Mouse (Mus musculus) MEL (cell line): ENCODE measurements at regions not wholly inside any gene's neighbourhood (a gene's known extent, or its start where the extent isn't known, plus 50 kb on each side); places are given as distances from the start of the nearest gene placed in this dataset.

Experiments
- DNase-seq: peaks from one replicate; pipeline ENCODE4 v3.0.0; 2011; ENCODE audit warnings: low read depth, low spot score
- H3K27ac ChIP-seq: 2 replicates; pipeline ENCODE4 v1.5.1; 2012; ENCODE audit warnings: low read depth, mild to moderate bottlenecking, control low read depth, low read length, moderate library complexity; ENCODE audit not compliant: control insufficient read depth
- H3K27me3 ChIP-seq, 2 experiments: fragments of 150-350 bp in 1 of 2; sonication (generic) in 1 of 2; 2 replicates each; pipeline ENCODE4 v1.6.1; 2012; ENCODE audit warnings: low read length in 2 of 2, mild to moderate bottlenecking in 2 of 2, improper control_type of control experiment in 1 of 2, moderate library complexity in 1 of 2; ENCODE audit not compliant: insufficient read depth in 2 of 2, control insufficient read depth in 1 of 2
- H3K36me3 ChIP-seq, 2 experiments: 2 replicates each; pipeline ENCODE4 v1.6.1; 2012 to 2014; ENCODE audit warnings: low read length in 2 of 2, improper control_type of control experiment in 1 of 2, inconsistent platforms in 1 of 2, mild to moderate bottlenecking in 1 of 2; ENCODE audit not compliant: insufficient read depth in 2 of 2, control insufficient read depth in 1 of 2
- H3K4me1 ChIP-seq, 2 experiments: fragments of 150-350 bp in 1 of 2; sonication (generic) in 1 of 2; 2 replicates each; pipeline ENCODE4 v1.6.1; 2012; ENCODE audit warnings: low read length in 2 of 2, improper control_type of control experiment in 1 of 2, mild to moderate bottlenecking in 1 of 2; ENCODE audit not compliant: insufficient read depth in 2 of 2, control insufficient read depth in 1 of 2
- H3K4me3 ChIP-seq, 2 experiments: fragments of 150-350 bp in 1 of 2; sonication (generic) in 1 of 2; 2 replicates each; pipeline ENCODE4 v1.5.1; 2012; ENCODE audit warnings: low read depth in 2 of 2, low read length in 2 of 2, mild to moderate bottlenecking in 2 of 2, moderate library complexity in 2 of 2, control low read depth in 1 of 2, improper control_type of control experiment in 1 of 2; ENCODE audit not compliant: control insufficient read depth in 1 of 2, insufficient read depth in 1 of 2
- H3K79me2 ChIP-seq: 2 replicates; pipeline ENCODE4 v1.6.1; 2012; ENCODE audit warnings: mild to moderate bottlenecking, low read length, moderate library complexity; ENCODE audit not compliant: control insufficient read depth, poor library complexity, insufficient read depth
- H3K9ac ChIP-seq: 2 replicates; pipeline ENCODE4 v1.6.1; 2012; ENCODE audit warnings: low read depth, mild to moderate bottlenecking, control low read depth, low read length, moderate library complexity; ENCODE audit not compliant: control insufficient read depth, poor library complexity, severe bottlenecking
- H3K9me3 ChIP-seq: fragments of 150-350 bp; sonication (generic); replicated peaks from 2 replicates; pipeline ENCODE4 v1.6.1; 2012; ENCODE audit warnings: mild to moderate bottlenecking, low read length, improper control_type of control experiment, moderate library complexity; ENCODE audit not compliant: insufficient read depth
- CHD1 ChIP-seq: IDR thresholded peaks from 2 replicates; pipeline ENCODE4 v1.6.1; 2012; ENCODE audit warnings: low read depth, mild to moderate bottlenecking, inconsistent platforms, low read length, improper control_type of control experiment
- CHD2 ChIP-seq: IDR thresholded peaks from 2 replicates; pipeline ENCODE4 v1.6.1; 2011; ENCODE audit warnings: low read length, improper control_type of control experiment
- E2F4 ChIP-seq: IDR thresholded peaks from 2 replicates; pipeline ENCODE4 v1.6.1; 2011; ENCODE audit warnings: low read depth, low read length, improper control_type of control experiment, borderline replicate concordance
- ELF1 ChIP-seq: IDR thresholded peaks from 2 replicates; pipeline ENCODE4 v1.6.1; 2014; ENCODE audit warnings: low read depth, mild to moderate bottlenecking, inconsistent platforms, low read length, improper control_type of control experiment, moderate library complexity
- MAFK ChIP-seq: IDR thresholded peaks from 2 replicates; pipeline ENCODE4 v1.6.1; 2011; ENCODE audit warnings: low read depth, mild to moderate bottlenecking, low read length, improper control_type of control experiment, borderline replicate concordance
- MAX ChIP-seq: IDR thresholded peaks from 2 replicates; pipeline ENCODE4 v1.6.1; 2011; ENCODE audit warnings: low read length, improper control_type of control experiment
- MEF2A ChIP-seq: IDR thresholded peaks from 2 replicates; pipeline ENCODE4 v1.6.1; 2014; ENCODE audit warnings: low read depth, mild to moderate bottlenecking, inconsistent platforms, low read length, improper control_type of control experiment; ENCODE audit not compliant: poor library complexity, insufficient replicate concordance, severe bottlenecking; ENCODE audit errors: extremely low read depth
- MXI1 ChIP-seq: IDR thresholded peaks from 2 replicates; pipeline ENCODE4 v1.6.1; 2011; ENCODE audit warnings: mild to moderate bottlenecking, low read depth, low read length, improper control_type of control experiment
- POLR2AphosphoS2 ChIP-seq: IDR thresholded peaks from 2 replicates; pipeline ENCODE4 v1.6.1; 2011; ENCODE audit warnings: low read length, improper control_type of control experiment
- POLR2AphosphoS5 ChIP-seq: IDR thresholded peaks from 2 replicates; pipeline ENCODE4 v1.6.1; 2012; ENCODE audit warnings: low read depth, borderline replicate concordance, mild to moderate bottlenecking, inconsistent platforms, low read length, moderate library complexity, mixed read lengths
- RAD21 ChIP-seq: IDR thresholded peaks from 2 replicates; pipeline ENCODE4 v1.6.1; 2011; ENCODE audit warnings: mild to moderate bottlenecking, low read depth, low read length, improper control_type of control experiment
- SIN3A ChIP-seq: IDR thresholded peaks from 2 replicates; pipeline ENCODE4 v1.6.1; 2012; ENCODE audit warnings: low read length, improper control_type of control experiment, inconsistent platforms
- SMC3 ChIP-seq: IDR thresholded peaks from 2 replicates; pipeline ENCODE4 v1.6.1; 2011; ENCODE audit warnings: low read depth, low read length, improper control_type of control experiment
- TBP ChIP-seq: IDR thresholded peaks from 2 replicates; pipeline ENCODE4 v1.8.0; 2011; ENCODE audit warnings: low read depth, low read length, improper control_type of control experiment
- USF1 ChIP-seq: IDR thresholded peaks from 2 replicates; pipeline ENCODE4 v1.6.1; 2014; ENCODE audit warnings: low read depth, mild to moderate bottlenecking, inconsistent platforms, low read length, improper control_type of control experiment, moderate library complexity
- USF2 ChIP-seq, 2 experiments: IDR thresholded peaks; 2 replicates each; pipeline ENCODE4 v1.6.1; 2011 to 2012; ENCODE audit warnings: improper control_type of control experiment in 2 of 2, low read length in 2 of 2, borderline replicate concordance in 1 of 2, inconsistent platforms in 1 of 2, low read depth in 1 of 2, mild to moderate bottlenecking in 1 of 2; ENCODE audit not compliant: insufficient read depth in 1 of 2

DNA sequence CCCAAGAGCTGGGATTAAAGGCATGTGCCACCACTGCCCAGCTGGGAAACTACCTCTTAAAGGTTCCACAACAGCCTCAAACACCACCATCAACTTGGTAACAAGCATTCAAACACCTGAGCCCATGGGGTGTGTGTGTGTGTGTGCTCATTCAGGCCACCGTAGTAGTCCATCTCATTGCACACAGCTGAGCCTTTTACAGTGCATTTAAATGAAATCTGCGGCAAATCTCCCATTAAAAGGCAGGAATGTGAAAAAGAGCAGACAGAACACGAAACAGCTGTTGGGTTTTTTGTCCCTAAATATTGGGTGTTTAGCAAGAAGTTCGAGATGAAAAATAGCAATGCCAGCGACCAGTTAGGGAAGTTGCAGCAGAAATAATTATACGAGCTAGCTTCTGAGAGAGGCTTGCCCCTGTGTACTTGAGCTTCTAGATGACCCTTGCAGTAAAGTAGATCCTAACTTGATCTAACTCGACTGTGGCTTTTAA lies 91.0 kb upstream of the Lhx8 start:
- no peaks in the 10 kb centered on the region for H3K27me3 ChIP-seq
- TF ChIP-seq MAX = no peak
- no peak for TF ChIP-seq MAFK
- no peak for TF ChIP-seq TBP
- no peak for TF ChIP-seq E2F4
- TF ChIP-seq ELF1 = no peak
- no peak for TF ChIP-seq SMC3
- TF ChIP-seq MEF2A = no peak
- no peak for TF ChIP-seq SIN3A
- no peak for TF ChIP-seq CHD2
- TF ChIP-seq POLR2AphosphoS2 = no peak
- TF ChIP-seq, all 39 proteins: peak for 0

GRCm38 (mm10) chr3:154418177-154418832 lies 87.8 kb upstream of the Lhx8 start:
- Histone ChIP-seq H3K79me2 (no peaks in the 10 kb centered on the region), H3K27ac (no peak overlapping the region), H3K36me3 (no peaks in the 10 kb centered on the region)
- TF ChIP-seq CHD2 (no peak), CHD1 (no peak), USF2 (IDR thresholded peaks at IDR 0.05; ENCODE audit: borderline replicate concordance in 1 of 2, insufficient read depth in 1 of 2, low read depth in 1 of 2, low read length in 2 of 2) (no peak), RAD21 (no peak), USF1 (no peak), POLR2AphosphoS5 (no peak), MAFK (no peak), MXI1 (no peak)
- TF ChIP-seq, all 39 proteins: peak for 0
- H3K4me3 ChIP-seq = no peak overlapping the region
- DNase-seq = no peak
- no peaks in the 10 kb centered on the region for H3K9me3 ChIP-seq
- no peaks in the 10 kb centered on the region for H3K4me1 ChIP-seq
- H3K9ac ChIP-seq = no peak overlapping the region
- no peaks in the 10 kb centered on the region for H3K27me3 ChIP-seq

More for the DNA sequence above, 91.0 kb upstream of the Lhx8 start:
- no peaks in the 10 kb centered on the region for H3K79me2 ChIP-seq
- no peak overlapping the region for H3K9ac ChIP-seq
- no peak overlapping the region for H3K27ac ChIP-seq
- no peaks in the 10 kb centered on the region for H3K36me3 ChIP-seq
- no peaks in the 10 kb centered on the region for H3K4me1 ChIP-seq
- H3K4me3 ChIP-seq = no peak overlapping the region
- no peaks in the 10 kb centered on the region for H3K9me3 ChIP-seq
- no peak for DNase-seq
